Mouse (Mus musculus): ENCODE measurements around the gene 6030452D12Rik.

The 6030452D12Rik gene

GRCm38 (mm10) chr8:106510365-106510975, 10.1 kb downstream of the 6030452D12Rik start, which contains the start of gene Cdh3:
TSS of gene Cdh3 (plus strand) at chr8:106510891.
- TF ChIP-seq GATA4 (IDR thresholded peaks at IDR 0.05; ENCODE audit: insufficient replicate concordance, low read length), result no peak

- TF ChIP-seq GATA4 (IDR thresholded peaks at IDR 0.05; ENCODE audit: insufficient replicate concordance, low read length), result no peak
Observed at GRCm38 (mm10) chr8:106511065-106511501, 10.8 kb downstream of the 6030452D12Rik start.

GRCm38 (mm10) chr8:106511531-106512041, 11.3 kb downstream of the 6030452D12Rik start:
- no peak for TF ChIP-seq GATA4 (IDR thresholded peaks at IDR 0.05; ENCODE audit: insufficient replicate concordance, low read length)

- no peak for TF ChIP-seq GATA4 (IDR thresholded peaks at IDR 0.05; ENCODE audit: insufficient replicate concordance, low read length)
Observed at GRCm38 (mm10) chr8:106512475-106513150, 12.3 kb downstream of the 6030452D12Rik start.

- TF ChIP-seq GATA4 (IDR thresholded peaks at IDR 0.05; ENCODE audit: insufficient replicate concordance, low read length), result no peak
Observed at GRCm38 (mm10) chr8:106515946-106516479, 15.7 kb downstream of the 6030452D12Rik start.

GRCm38 (mm10) chr8:106516581-106516980, 16.3 kb downstream of the 6030452D12Rik start:
- no peak for TF ChIP-seq GATA4 (IDR thresholded peaks at IDR 0.05; ENCODE audit: insufficient replicate concordance, low read length)

GRCm38 (mm10) chr8:106518763-106519162, 18.4 kb downstream of the 6030452D12Rik start:
- TF ChIP-seq GATA4 (IDR thresholded peaks at IDR 0.05; ENCODE audit: insufficient replicate concordance, low read length), result no peak

GRCm38 (mm10) chr8:106520578-106520977, 20.3 kb downstream of the 6030452D12Rik start:
- TF ChIP-seq GATA4 (IDR thresholded peaks at IDR 0.05; ENCODE audit: insufficient replicate concordance, low read length), result no peak

GRCm38 (mm10) chr8:106521845-106522244, 21.5 kb downstream of the 6030452D12Rik start:
- no peak for TF ChIP-seq GATA4 (IDR thresholded peaks at IDR 0.05; ENCODE audit: insufficient replicate concordance, low read length)

GRCm38 (mm10) chr8:106526725-106527124, 26.4 kb downstream of the 6030452D12Rik start:
- TF ChIP-seq GATA4 (IDR thresholded peaks at IDR 0.05; ENCODE audit: insufficient replicate concordance, low read length), result no peak

GRCm38 (mm10) chr8:106527241-106528036, 27.1 kb downstream of the 6030452D12Rik start:
- no peak for TF ChIP-seq GATA4 (IDR thresholded peaks at IDR 0.05; ENCODE audit: insufficient replicate concordance, low read length)

- no peak for TF ChIP-seq GATA4 (IDR thresholded peaks at IDR 0.05; ENCODE audit: insufficient replicate concordance, low read length)
Observed at GRCm38 (mm10) chr8:106528596-106529249, 28.4 kb downstream of the 6030452D12Rik start.

- TF ChIP-seq GATA4 (IDR thresholded peaks at IDR 0.05; ENCODE audit: insufficient replicate concordance, low read length), result no peak
Observed at GRCm38 (mm10) chr8:106529885-106530482, 29.7 kb downstream of the 6030452D12Rik start.

- TF ChIP-seq GATA4 (IDR thresholded peaks at IDR 0.05; ENCODE audit: insufficient replicate concordance, low read length), result no peak
Observed at GRCm38 (mm10) chr8:106530566-106530965, 30.2 kb downstream of the 6030452D12Rik start.

All from liver, adult (tissue).